Mouse (Mus musculus): ENCODE data around the gene Crls1.

GRCm38 (mm10) chr2:132870286-132870685 is 23.8 kb downstream of the Crls1 start:
- no peak for TF ChIP-seq CTCF (IDR thresholded peaks at IDR 0.05; ENCODE audit: low read depth)
- no peak for TF ChIP-seq EP300 (IDR thresholded peaks at IDR 0.05; ENCODE audit: low read depth)

Measured in liver, postnatal 0 days (tissue).